Mouse (Mus musculus): ENCODE data around the gene Pom121l12. TPM values are rescaled to one million over a fixed set of nuclear protein-coding genes. Genes with fewer than 3 reads are reported as not detected.

Gene Pom121l12
- polyA plus RNA-seq (2015; fragmentation: Nextera tagmentation; extraction: Ambion mirVana), result not detected in 2 replicates

- H3K36me3 ChIP-seq, result no peaks in the 10 kb centered on the region
- no peak for ATAC-seq (ENCODE audit: insufficient number of reproducible peaks, insufficient read depth, low FRiP score, low TSS enrichment, low read depth)
- H3K27ac ChIP-seq, result no peak within 1 kb of the TSS
- WGBS, result 92% methylated on average over 11 of the region's 11 CpGs
- H3K4me1 ChIP-seq, result no peaks in the 10 kb centered on the region
- H3K9me3 ChIP-seq, result no peaks in the 10 kb centered on the region
- no peak within 1 kb of the TSS for H3K9ac ChIP-seq
- no peak within 1 kb of the TSS for H3K4me2 ChIP-seq
- no peak within 1 kb of the TSS for H3K4me3 ChIP-seq
- no peaks in the 10 kb centered on the region for H3K27me3 ChIP-seq
These were observed at the start of gene Pom121l12 for GRCm38 (mm10) chr11:14598976-14599375. TSS of gene Pom121l12 (plus strand) at chr11:14599276.

- WGBS, result 90% methylated on average over 2 of the region's 2 CpGs
- no peaks in the 10 kb centered on the region for H3K9me3 ChIP-seq
- no peak overlapping the region for H3K4me2 ChIP-seq
- no peaks in the 10 kb centered on the region for H3K36me3 ChIP-seq
- H3K27me3 ChIP-seq, result no peaks in the 10 kb centered on the region
- no peak overlapping the region for H3K9ac ChIP-seq
- no peak overlapping the region for H3K4me3 ChIP-seq
- H3K4me1 ChIP-seq, result no peaks in the 10 kb centered on the region
- H3K27ac ChIP-seq, result no peak overlapping the region
- no peak for ATAC-seq (ENCODE audit: insufficient number of reproducible peaks, insufficient read depth, low FRiP score, low TSS enrichment, low read depth)
These were observed 12.8 kb downstream of the Pom121l12 start for GRCm38 (mm10) chr11:14611859-14612258.
